Mouse (Mus musculus): ENCODE data around the gene Pvalb.

The Pvalb gene

GRCm38 (mm10) chr15:78195096-78195880, 10.9 kb downstream of the Pvalb start:
- in situ Hi-C loops (cut with MboI, MseI), result no loop called here

DNA sequence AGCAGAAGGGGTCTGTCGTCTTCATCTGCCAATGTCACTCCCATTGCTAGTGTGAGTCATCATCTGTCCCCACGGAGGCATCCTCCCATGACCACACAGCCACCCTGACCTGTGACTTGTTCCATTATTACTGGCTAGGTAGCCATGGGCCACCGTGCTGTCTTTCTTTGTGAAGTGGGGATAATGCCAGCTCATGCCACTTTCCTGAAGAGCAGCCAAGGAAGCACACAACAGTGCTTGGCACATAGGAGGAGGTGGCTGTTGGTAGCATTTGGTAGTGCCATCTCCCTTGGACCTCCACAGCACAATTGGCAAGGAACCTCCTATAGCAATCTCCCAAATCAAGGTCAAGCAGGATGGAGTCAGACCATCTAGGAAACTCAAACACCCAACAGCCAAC, 11.9 kb downstream of the Pvalb start:
- in situ Hi-C loops (cut with MboI, MseI), result no loop called here

DNA sequence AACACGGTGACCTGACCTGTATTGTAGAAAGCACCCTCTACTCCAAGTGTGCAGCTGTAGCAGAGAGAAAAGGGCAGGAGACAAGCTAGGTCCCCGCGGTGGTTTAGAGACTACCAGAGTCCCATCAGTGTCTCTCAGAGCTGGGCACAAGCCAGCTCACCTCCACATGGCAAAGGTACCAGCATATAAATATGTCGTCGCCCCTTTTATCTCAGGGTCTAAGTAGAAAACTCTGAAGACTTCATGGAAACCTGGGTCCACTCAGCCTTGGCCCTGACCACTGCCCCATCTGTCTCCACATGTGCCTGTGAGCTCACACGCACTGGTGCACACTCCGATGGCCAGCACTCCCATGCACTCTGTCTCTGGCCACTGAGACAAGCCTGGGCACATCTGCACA, 16.6 kb downstream of the Pvalb start:
- in situ Hi-C loops (cut with MboI, MseI), result loop anchor here (10.0 kb wide), 2 partner anchors 145 to 345 kb away; partner anchors contain the start of gene C1qtnf6

- in situ Hi-C loops (cut with MboI, MseI), result loop anchor here (10.0 kb wide), 2 partner anchors 146 to 346 kb away; partner anchors contain the start of gene C1qtnf6
Measured at GRCm38 (mm10) chr15:78188546-78188945, 17.7 kb downstream of the Pvalb start.

- in situ Hi-C loops (cut with MboI, MseI), result loop anchor here (10.0 kb wide), 2 partner anchors 148 to 348 kb away; partner anchors contain the start of gene C1qtnf6
Measured at GRCm38 (mm10) chr15:78186906-78187305, 19.3 kb downstream of the Pvalb start.

DNA sequence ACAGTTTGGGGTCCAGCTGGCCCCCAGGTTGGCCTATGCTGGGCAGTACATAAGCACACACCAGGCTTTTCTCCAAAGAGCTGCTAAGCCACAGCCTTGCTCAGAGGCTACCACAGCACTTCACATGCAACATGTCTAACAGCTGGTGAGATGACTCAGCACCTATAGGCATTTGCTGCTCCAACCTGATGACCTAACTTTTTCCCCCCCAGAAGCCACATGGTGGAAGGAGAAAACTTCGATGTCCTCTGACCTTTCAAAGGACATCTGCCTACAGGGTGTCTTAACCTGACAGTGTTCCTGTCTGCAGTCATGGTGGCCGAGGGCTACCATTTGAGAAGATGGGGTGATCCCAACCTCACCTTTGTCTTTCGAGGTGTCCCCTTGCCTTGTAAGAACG, 20.6 kb downstream of the Pvalb start:
- in situ Hi-C loops (cut with MboI, MseI), result loop anchor here (10.0 kb wide), 2 partner anchors 149 to 349 kb away; partner anchors contain the start of gene C1qtnf6

GRCm38 (mm10) chr15:78184855-78185254, 21.3 kb downstream of the Pvalb start:
- in situ Hi-C loops (cut with MboI, MseI), result loop anchor here (5.0 to 10.0 kb wide), 3 partner anchors 47 to 350 kb away; partner anchors contain the start of gene C1qtnf6

- in situ Hi-C loops (cut with MboI, MseI), result loop anchor here (5.0 to 10.0 kb wide), 3 partner anchors 50 to 353 kb away; partner anchors contain the start of gene C1qtnf6
Measured at GRCm38 (mm10) chr15:78181701-78182405, 24.3 kb downstream of the Pvalb start.

- in situ Hi-C loops (cut with MboI, MseI), result loop anchor here (5.0 to 10.0 kb wide), 3 partner anchors 53 to 355 kb away; partner anchors contain the start of gene C1qtnf6
Measured at GRCm38 (mm10) chr15:78179775-78180174, 26.4 kb downstream of the Pvalb start.

GRCm38 (mm10) chr15:78178397-78178796, 27.8 kb downstream of the Pvalb start:
- in situ Hi-C loops (cut with MboI, MseI), result no loop called here

DNA sequence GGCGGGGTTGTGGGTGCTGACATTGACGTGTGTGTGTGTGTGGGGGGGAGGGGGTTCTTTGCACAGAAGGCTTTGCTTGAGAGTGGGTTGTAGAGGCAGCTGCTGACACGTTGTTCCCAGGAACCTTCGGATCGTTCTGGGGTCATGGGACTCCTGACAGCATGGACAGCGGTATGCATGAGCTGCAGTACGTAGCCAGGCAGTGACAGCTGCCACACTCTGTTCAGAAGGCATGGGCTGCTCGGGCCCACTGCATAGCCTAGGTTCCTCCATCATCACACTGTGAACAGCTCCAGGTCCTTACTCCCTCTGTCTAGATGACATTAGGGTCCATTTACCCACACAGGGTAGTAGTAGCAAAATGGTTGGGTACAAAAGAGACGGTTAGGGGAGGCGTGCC, 28.9 kb downstream of the Pvalb start:
- in situ Hi-C loops (cut with MboI, MseI), result no loop called here

- in situ Hi-C loops (cut with MboI, MseI), result no loop called here
Measured at GRCm38 (mm10) chr15:78174887-78175245, 31.3 kb downstream of the Pvalb start.

DNA sequence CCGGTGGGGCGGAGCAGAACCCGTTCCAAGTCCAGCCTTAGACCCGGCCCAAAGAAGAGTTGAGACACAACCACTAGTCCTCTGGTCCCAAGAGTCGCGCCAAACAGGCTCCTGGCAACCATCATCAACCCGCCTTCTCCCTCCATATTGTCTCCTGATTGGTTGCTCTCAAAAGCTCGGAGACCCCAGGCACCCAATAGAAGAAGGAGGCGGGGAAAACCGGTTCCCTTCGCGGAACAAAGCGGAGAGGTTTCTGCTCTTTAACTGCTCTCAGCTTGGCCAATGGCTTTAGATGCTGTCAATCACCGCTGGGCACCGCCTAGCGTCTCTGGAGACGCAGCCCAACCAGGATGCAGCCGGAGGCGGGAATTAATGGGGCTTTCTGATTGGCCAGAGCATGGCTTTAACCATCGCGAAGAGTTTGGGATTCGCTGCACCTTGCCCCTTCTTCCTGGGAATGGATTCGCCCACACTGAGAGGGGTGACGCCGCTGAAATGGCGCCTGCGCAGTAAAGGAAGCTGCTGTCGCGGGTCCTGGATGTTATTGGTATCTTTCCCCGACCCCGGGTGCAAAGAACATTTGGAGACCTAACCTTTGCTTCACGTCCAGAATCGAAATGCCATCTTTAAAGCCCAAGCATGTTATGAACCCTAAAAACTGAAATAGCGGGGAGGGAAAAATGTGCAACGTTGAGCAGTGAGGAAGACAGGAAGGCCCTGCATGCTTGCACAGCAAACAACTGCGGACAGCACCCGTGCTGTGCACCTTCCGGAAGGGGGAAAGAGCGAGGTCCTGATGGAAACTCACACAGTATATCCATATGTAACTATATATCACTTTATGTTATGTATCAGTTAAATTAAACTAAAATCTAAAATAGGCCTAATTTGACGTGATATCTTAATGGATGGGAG, 32.0 kb downstream of the Pvalb start, which contains the start of gene Ift27:
Gene Ift27, minus strand, starts transcription at position 136 of the 915 bp plus-strand sequence.
- in situ Hi-C loops (cut with MboI, MseI), result no loop called here

DNA sequence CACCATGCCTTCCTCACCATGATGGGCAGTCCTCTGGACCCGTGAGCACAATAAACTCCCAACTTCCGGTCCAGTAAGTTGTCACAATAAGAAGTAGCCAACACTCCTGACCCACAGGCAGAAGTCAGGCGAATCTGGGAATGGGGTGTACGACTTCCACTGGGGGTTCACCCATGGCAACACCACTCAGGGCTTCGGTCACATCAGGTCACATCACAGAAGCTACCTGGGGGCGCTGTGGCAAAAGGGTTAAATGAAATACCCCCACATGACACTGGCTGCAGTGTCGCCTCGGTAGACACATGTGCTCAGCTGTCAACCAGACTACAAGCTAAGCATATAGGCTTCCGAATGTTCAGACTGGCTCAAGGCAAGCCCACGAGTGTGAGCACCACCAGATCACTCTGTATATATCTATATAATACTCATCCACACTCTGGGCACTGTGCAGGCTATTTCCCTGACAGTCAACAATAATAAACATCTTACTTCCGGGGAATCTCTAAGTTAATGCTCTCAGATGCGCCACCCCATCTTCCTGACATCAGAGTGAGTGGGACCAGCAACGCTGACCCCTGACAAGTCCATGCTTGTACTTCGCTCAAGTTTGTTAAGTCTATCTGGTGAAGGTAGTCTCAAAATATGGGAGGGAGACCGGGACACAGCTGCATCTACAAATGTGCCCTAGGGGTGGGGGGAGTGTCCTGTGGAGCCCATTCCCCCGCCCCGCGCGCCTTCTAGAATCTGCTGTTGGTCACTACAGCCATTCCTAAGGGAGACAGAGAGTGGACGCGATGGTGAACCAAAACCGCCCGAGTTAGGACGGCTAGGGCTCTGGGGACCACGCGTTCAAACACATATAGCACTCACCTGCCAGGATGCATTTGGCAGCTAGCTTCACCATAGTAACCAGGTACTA, 33.0 kb downstream of the Pvalb start:
- in situ Hi-C loops (cut with MboI, MseI), result no loop called here

DNA sequence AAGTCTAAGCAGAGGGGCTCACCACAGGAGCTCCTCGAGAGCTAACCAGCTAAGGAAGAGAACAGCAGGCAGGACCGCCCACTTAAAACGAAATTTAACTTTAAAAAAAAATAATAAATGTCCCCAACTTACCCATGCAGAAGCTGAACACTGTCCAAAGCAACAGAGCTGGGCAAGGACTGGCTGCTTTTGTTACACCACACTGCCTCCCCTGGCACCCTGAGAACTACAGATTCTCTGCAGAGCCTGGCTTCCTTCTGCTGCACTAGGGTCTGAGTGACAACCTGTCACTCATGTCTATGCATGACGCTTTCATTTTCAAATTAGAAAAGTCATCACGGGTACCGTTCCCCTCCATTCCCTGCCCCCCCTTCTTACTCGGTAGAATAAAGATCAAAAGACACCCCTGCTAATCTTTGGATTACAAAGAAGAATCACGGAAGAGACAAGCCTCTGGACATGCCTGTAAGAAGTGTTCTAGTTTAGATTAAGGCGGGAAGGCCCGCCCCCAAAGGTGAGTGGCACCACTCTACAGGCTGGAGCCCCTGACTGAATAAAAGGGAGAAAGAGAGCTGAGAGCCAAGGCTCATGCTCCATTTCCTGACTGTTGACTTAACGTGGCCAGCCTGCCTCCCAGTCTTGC, 33.8 kb downstream of the Pvalb start:
- in situ Hi-C loops (cut with MboI, MseI), result no loop called here

- in situ Hi-C loops (cut with MboI, MseI), result no loop called here
Measured at GRCm38 (mm10) chr15:78171651-78172050, 34.5 kb downstream of the Pvalb start.

DNA sequence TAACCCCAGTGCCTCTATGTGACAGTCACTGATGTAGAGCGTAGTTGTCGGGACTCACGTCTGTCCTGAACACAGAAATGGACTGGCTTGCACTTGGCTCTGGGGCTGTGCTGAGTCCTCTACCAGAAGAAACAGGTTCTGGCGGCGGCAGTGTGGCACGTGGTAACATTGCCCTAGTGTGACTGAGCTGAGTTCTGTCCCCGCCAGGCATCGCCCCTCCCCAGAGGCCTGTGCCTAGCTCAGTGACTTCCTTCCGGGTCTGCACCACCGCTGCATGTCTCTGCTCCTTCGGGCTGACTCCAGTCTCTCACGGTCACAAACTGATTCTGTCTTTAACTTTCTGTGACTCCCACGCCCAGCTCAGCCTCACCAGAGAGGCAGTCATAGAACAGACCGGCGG, 35.5 kb downstream of the Pvalb start:
- in situ Hi-C loops (cut with MboI, MseI), result no loop called here

DNA sequence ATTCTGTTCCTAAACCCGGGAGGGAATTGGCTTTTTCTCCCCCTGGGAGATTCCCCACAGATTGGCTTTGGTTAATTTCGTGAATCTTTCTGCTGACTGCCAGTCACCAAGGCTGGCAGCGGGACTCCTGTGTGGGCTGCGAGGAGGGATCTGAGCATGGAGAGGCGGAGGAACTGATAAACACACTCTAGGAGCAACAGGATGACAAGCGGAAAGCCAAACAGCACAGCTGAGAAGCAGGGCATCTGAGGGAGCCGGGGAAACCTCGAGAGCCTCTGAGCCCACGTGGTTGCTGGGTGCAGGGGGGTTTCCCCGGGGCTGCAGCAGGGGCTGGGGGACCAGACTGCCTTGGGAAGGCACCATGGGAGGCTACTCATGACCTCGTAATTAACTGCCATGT, 36.6 kb downstream of the Pvalb start:
- in situ Hi-C loops (cut with MboI, MseI), result no loop called here

DNA sequence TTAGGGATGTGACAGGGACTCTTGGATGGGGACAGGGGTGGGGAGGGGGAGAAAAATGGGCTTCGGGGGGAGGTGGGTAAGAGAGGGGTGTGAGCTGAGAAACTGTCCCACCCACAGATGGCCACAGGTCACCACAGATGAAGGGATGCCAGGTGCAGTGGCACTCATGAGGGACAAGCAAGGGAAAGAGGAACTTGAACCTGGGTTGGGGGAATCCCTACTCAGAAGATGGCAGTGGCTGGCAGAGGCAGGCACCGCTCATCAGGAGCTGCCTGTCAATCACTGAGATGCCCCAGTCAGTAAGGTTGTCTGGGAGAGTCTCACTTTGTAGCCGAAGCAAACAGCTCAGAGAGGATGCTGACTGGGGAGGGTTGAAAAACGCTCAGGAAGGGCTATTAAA, 40.9 kb downstream of the Pvalb start:
- in situ Hi-C loops (cut with MboI, MseI), result no loop called here

- in situ Hi-C loops (cut with MboI, MseI), result no loop called here
Measured at GRCm38 (mm10) chr15:78164466-78164865, 41.7 kb downstream of the Pvalb start.

All from regulatory T cell (primary cell).